Mouse (Mus musculus) right cerebral cortex, postnatal 14 days (tissue): Measurements from ENCODE around the gene Oasl1.
"Not testable (repeated sequence)": the region's sequence is repeated elsewhere in the genome, so short reads cannot be mapped to it uniquely, and the experiment has no call there.

Experiments
- DNase-seq: peaks from one replicate; pipeline ENCODE4 v3.0.0; 2022

Oasl1 gene

GRCm38 (mm10) chr5:114926753-114927152 lies 3.7 kb downstream of the Oasl1 start:
- no peak for DNase-seq

GRCm38 (mm10) chr5:114931626-114932025 lies 8.6 kb downstream of the Oasl1 start:
- DNase-seq: no peak

GRCm38 (mm10) chr5:114933206-114933605 lies 10.2 kb downstream of the Oasl1 start:
- no peak for DNase-seq

- no peak for DNase-seq
Observed at GRCm38 (mm10) chr5:114935838-114936237, 12.8 kb downstream of the Oasl1 start.

- not testable (repeated sequence) for DNase-seq
Observed at GRCm38 (mm10) chr5:114941138-114941537, 18.1 kb downstream of the Oasl1 start.

- DNase-seq: peak; percentile 80
Observed at GRCm38 (mm10) chr5:114942074-114942765, 19.2 kb downstream of the Oasl1 start, which contains the start of gene 2210016L21Rik. Gene 2210016L21Rik, plus strand, starts transcription at chr5:114942158.

GRCm38 (mm10) chr5:114942766-114943130 lies 19.7 kb downstream of the Oasl1 start:
- DNase-seq: no peak

GRCm38 (mm10) chr5:114945072-114945471 lies 22.0 kb downstream of the Oasl1 start:
- DNase-seq: no peak

- DNase-seq: peak; percentile 40
Observed at GRCm38 (mm10) chr5:114948891-114949290, 25.9 kb downstream of the Oasl1 start.

- no peak for DNase-seq
Observed at GRCm38 (mm10) chr5:114949316-114949715, 26.3 kb downstream of the Oasl1 start.

- DNase-seq: no peak
Observed at GRCm38 (mm10) chr5:114949812-114950211, 26.8 kb downstream of the Oasl1 start.

GRCm38 (mm10) chr5:114950669-114951068 lies 27.6 kb downstream of the Oasl1 start:
- no peak for DNase-seq

- DNase-seq: no peak
Observed at GRCm38 (mm10) chr5:114951279-114951880, 28.3 kb downstream of the Oasl1 start.

GRCm38 (mm10) chr5:114953326-114953725 lies 30.3 kb downstream of the Oasl1 start:
- DNase-seq: no peak

- DNase-seq: no peak
Observed at GRCm38 (mm10) chr5:114958069-114958468, 35.0 kb downstream of the Oasl1 start.

GRCm38 (mm10) chr5:114961590-114962360 lies 38.7 kb downstream of the Oasl1 start:
- no peak for DNase-seq

GRCm38 (mm10) chr5:114964315-114964966 lies 41.4 kb downstream of the Oasl1 start:
- DNase-seq: no peak

GRCm38 (mm10) chr5:114964967-114965898 lies 42.2 kb downstream of the Oasl1 start:
- no peak for DNase-seq

- DNase-seq: no peak
Observed at GRCm38 (mm10) chr5:114967523-114968268, 44.7 kb downstream of the Oasl1 start.

GRCm38 (mm10) chr5:114968651-114969050 lies 45.6 kb downstream of the Oasl1 start:
- DNase-seq: no peak

GRCm38 (mm10) chr5:114969064-114969463 lies 46.0 kb downstream of the Oasl1 start:
- no peak for DNase-seq
